Mouse (Mus musculus) CH12.LX (cell line): ENCODE results near the gene Ccr4. TPM values are rescaled to one million over a fixed set of nuclear protein-coding genes. Genes with fewer than 3 reads are reported as not detected.

Experiments
- DNase-seq: peaks from one replicate; pipeline ENCODE4 v3.0.0-alpha.2; 2013; ENCODE audit errors: extremely low read depth
- H3K27ac ChIP-seq: 2 replicates; pipeline ENCODE4 v1.5.1; 2012; ENCODE audit warnings: low read depth, mild to moderate bottlenecking, control low read depth, moderate library complexity; ENCODE audit not compliant: insufficient read depth
- H3K27me3 ChIP-seq: replicated peaks from 2 replicates; pipeline ENCODE3; 2012; ENCODE audit warnings: inconsistent platforms
- H3K36me3 ChIP-seq, 2 experiments: replicated peaks in 1 of 2; 2 replicates each; pipeline versions ENCODE3 to v1.6.1; 2012; ENCODE audit warnings: inconsistent platforms in 1 of 2, low read length in 1 of 2, mild to moderate bottlenecking in 1 of 2, mixed read lengths in 1 of 2, moderate library complexity in 1 of 2; ENCODE audit not compliant: control insufficient read depth in 1 of 2, insufficient read depth in 1 of 2
- H3K4me1 ChIP-seq, 2 experiments: 2 replicates each; pipeline ENCODE4 v1.6.1; 2012; ENCODE audit warnings: inconsistent platforms in 1 of 2, moderate library complexity in 1 of 2; ENCODE audit not compliant: insufficient read depth in 2 of 2, control insufficient read depth in 1 of 2
- H3K4me2 ChIP-seq: 2 replicates; pipeline ENCODE4 v1.6.1; 2012; ENCODE audit warnings: low read depth, mild to moderate bottlenecking, control low read depth; ENCODE audit not compliant: poor library complexity, insufficient read depth, severe bottlenecking
- H3K4me3 ChIP-seq, 3 experiments: fragments of 150-350 bp in 1 of 3; sonication (generic) in 1 of 3; replicated peaks in 1 of 3; 2 replicates each; pipeline versions ENCODE3 to v1.5.1; 2011 to 2012; ENCODE audit warnings: low read depth in 2 of 3, low read length in 2 of 3, mild to moderate bottlenecking in 2 of 3, moderate library complexity in 2 of 3, control low read depth in 1 of 3, improper control_type of control experiment in 1 of 3, inconsistent platforms in 1 of 3, mixed read lengths in 1 of 3; ENCODE audit not compliant: poor library complexity in 1 of 3
- H3K79me2 ChIP-seq: replicated peaks from 2 replicates; pipeline ENCODE4 v1.6.1; 2012; ENCODE audit warnings: mild to moderate bottlenecking, moderate library complexity; ENCODE audit not compliant: control insufficient read depth, poor library complexity, insufficient read depth, severe bottlenecking; ENCODE audit errors: extremely low read depth
- H3K9ac ChIP-seq: 2 replicates; pipeline ENCODE4 v1.6.1; 2012; ENCODE audit warnings: low read depth, mild to moderate bottlenecking, control low read depth, moderate library complexity; ENCODE audit not compliant: insufficient read depth
- H3K9me3 ChIP-seq: replicated peaks from 2 replicates; pipeline ENCODE3; 2012; ENCODE audit warnings: low read length, inconsistent platforms, mixed read lengths
- CTCF ChIP-seq, 2 experiments: IDR thresholded peaks in 1 of 2; conservative IDR thresholded peaks in 1 of 2; 2 replicates each; pipeline ENCODE4 v1.5.1; 2011 to 2012; ENCODE audit warnings: low read depth in 2 of 2, low read length in 2 of 2, improper control_type of control experiment in 1 of 2, inconsistent platforms in 1 of 2, mild to moderate bottlenecking in 1 of 2, moderate library complexity in 1 of 2
- ELF1 ChIP-seq: IDR thresholded peaks from 2 replicates; pipeline ENCODE4 v1.6.1; 2014; ENCODE audit warnings: low read depth, mild to moderate bottlenecking, inconsistent platforms, low read length, improper control_type of control experiment
- EP300 ChIP-seq: IDR thresholded peaks from 2 replicates; pipeline ENCODE4 v1.6.1; 2011; ENCODE audit warnings: low read length, improper control_type of control experiment
- ETS1 ChIP-seq: conservative IDR thresholded peaks from 2 replicates; pipeline ENCODE4 v1.6.1; 2012; ENCODE audit warnings: low read depth, mild to moderate bottlenecking, inconsistent platforms, low read length, improper control_type of control experiment, moderate library complexity
- HCFC1 ChIP-seq: IDR thresholded peaks from 2 replicates; pipeline ENCODE4 v1.6.1; 2012; ENCODE audit warnings: low read depth, mild to moderate bottlenecking, inconsistent platforms, low read length, improper control_type of control experiment
- IRF4 ChIP-seq: IDR thresholded peaks from 2 replicates; pipeline ENCODE4 v1.6.1; 2014; ENCODE audit warnings: low read depth, mild to moderate bottlenecking, inconsistent platforms, low read length, improper control_type of control experiment
- JUN ChIP-seq: IDR thresholded peaks from 2 replicates; pipeline ENCODE4 v1.6.1; 2011; ENCODE audit warnings: low read depth, mild to moderate bottlenecking, low read length, improper control_type of control experiment, moderate library complexity; ENCODE audit not compliant: insufficient read depth
- KAT2A ChIP-seq: IDR thresholded peaks from 2 replicates; pipeline ENCODE4 v1.6.1; 2012; ENCODE audit warnings: low read length, improper control_type of control experiment, inconsistent platforms; ENCODE audit not compliant: insufficient replicate concordance
- MAFK ChIP-seq: IDR thresholded peaks from 2 replicates; pipeline ENCODE4 v1.6.1; 2011; ENCODE audit warnings: low read length, improper control_type of control experiment; ENCODE audit not compliant: insufficient replicate concordance
- MAX ChIP-seq: IDR thresholded peaks from 2 replicates; pipeline ENCODE4 v1.6.1; 2011; ENCODE audit warnings: low read length, improper control_type of control experiment
- MEF2A ChIP-seq: IDR thresholded peaks from 2 replicates; pipeline ENCODE4 v1.6.1; 2014; ENCODE audit warnings: low read depth, mild to moderate bottlenecking, inconsistent platforms, low read length, improper control_type of control experiment, borderline replicate concordance
- NELFE ChIP-seq: IDR thresholded peaks from 2 replicates; pipeline ENCODE4 v1.6.1; 2011; ENCODE audit warnings: low read depth, low read length, improper control_type of control experiment
- NRF1 ChIP-seq: IDR thresholded peaks from 2 replicates; pipeline ENCODE4 v1.6.1; 2014; ENCODE audit warnings: low read depth, mild to moderate bottlenecking, inconsistent platforms, low read length, improper control_type of control experiment, moderate library complexity
- POLR2A ChIP-seq: IDR thresholded peaks from 2 replicates; pipeline ENCODE4 v1.6.1; 2011; ENCODE audit warnings: low read depth, mild to moderate bottlenecking, improper control_type of control experiment, low read length
- SMC3 ChIP-seq: IDR thresholded peaks from 2 replicates; pipeline ENCODE4 v1.6.1; 2011; ENCODE audit warnings: low read depth, low read length, improper control_type of control experiment
- TBP ChIP-seq: conservative IDR thresholded peaks from 2 replicates; pipeline ENCODE4 v1.6.1; 2011; ENCODE audit warnings: low read depth, low read length, improper control_type of control experiment
- UBTF ChIP-seq: IDR thresholded peaks from 2 replicates; pipeline ENCODE4 v1.6.1; 2012; ENCODE audit warnings: low read depth, mild to moderate bottlenecking, inconsistent platforms, low read length, improper control_type of control experiment, moderate library complexity
- ZC3H11A ChIP-seq: IDR thresholded peaks from 2 replicates; pipeline ENCODE4 v1.6.1; 2012; ENCODE audit warnings: low read depth, mild to moderate bottlenecking, inconsistent platforms, low read length, improper control_type of control experiment
- ZNF384 ChIP-seq: IDR thresholded peaks from 2 replicates; pipeline ENCODE4 v1.6.1; 2012; ENCODE audit warnings: low read depth, low read length, improper control_type of control experiment, inconsistent platforms
- dilution Hi-C: fragments of 300-500 bp; cut with MboI; formaldehyde crosslinking; loops from 2 replicates; pipeline ENCODE4 v1.14.3; 2020; ENCODE audit warnings: low sequenced_read_pairs; ENCODE audit not compliant: extremely low pct_unique_long_range_greater_than_20kb, extremely low pct_ligation_motif_present
- in situ Hi-C: fragments of 300-500 bp; cut with MboI; formaldehyde crosslinking; loops from 3 replicates; pipeline ENCODE4 v1.14.3; 2019; ENCODE audit warnings: low sequenced_read_pairs, low pct_ligation_motif_present, low pct_unique_long_range_greater_than_20kb, mixed read lengths
- polyA plus RNA-seq: library from polyadenylated mRNA; unstranded; fragments of >175 nt; gene quantifications from 2 replicates; pipeline ENCODE4 v1.2.1, GENCODE M21; 2012; ENCODE audit warnings: low read depth; ENCODE audit not compliant: insufficient read length
- total RNA-seq, 2 experiments: library from RNA; depleted of rRNA; stranded (reverse); fragments of 300-350 nt in 1 of 2; fragments of >200 nt in 1 of 2; gene quantifications; 2 replicates each; pipeline ENCODE4 v1.2.3; 2012 to 2014

The Ccr4 gene
- total and polyA plus RNA-seq, 3 experiments: 0.08 to 0.74 (median 0.36) TPM

- TF ChIP-seq ETS1 (no peak), HCFC1 (no peak), UBTF (no peak), POLR2A (no peak), CTCF (conservative IDR thresholded peaks at IDR 0.05 in 1 of 2, IDR thresholded peaks at IDR 0.05 in 1 of 2; ENCODE audit: low read depth in 2 of 2, low read length in 2 of 2) (no peak), NELFE (no peak), ZC3H11A (no peak), EP300 (no peak), IRF4 (no peak), KAT2A (no peak), NRF1 (no peak), TBP (no peak), MAX (no peak)
- in situ Hi-C loops: no loop called here
- Histone ChIP-seq H3K79me2 (no peaks in the 10 kb centered on the region), H3K4me2 (no peak overlapping the region), H3K4me3 (no peak overlapping the region), H3K27ac (no peak overlapping the region), H3K9me3 (no peaks in the 10 kb centered on the region), H3K9ac (no peak overlapping the region), H3K36me3 (peaks cover 0 to 9% of the 10 kb centered on the region in 2 experiments), H3K27me3 (no peaks in the 10 kb centered on the region), H3K4me1 (peaks cover 15 to 67% of the 10 kb centered on the region in 2 experiments)
- dilution Hi-C loops: no loop called here
- no peak for DNase-seq
Observed at GRCm38 (mm10) chr9:114449120-114449754, 55.5 kb downstream of the Ccr4 start.

- H3K36me3 ChIP-seq: peaks cover 0 to 9% of the 10 kb centered on the region in 2 experiments
- no peak overlapping the region for H3K9ac ChIP-seq
- DNase-seq: no peak
- dilution Hi-C loops: no loop called here
- H3K4me3 ChIP-seq: no peak overlapping the region
- no peaks in the 10 kb centered on the region for H3K79me2 ChIP-seq
- TF ChIP-seq MAFK (no peak), MAX (no peak), SMC3 (no peak), MEF2A (no peak), ZNF384 (no peak), ELF1 (no peak), JUN (no peak)
- no peak overlapping the region for H3K27ac ChIP-seq
- peaks cover 15 to 62% of the 10 kb centered on the region in 2 experiments for H3K4me1 ChIP-seq
- H3K27me3 ChIP-seq: no peaks in the 10 kb centered on the region
- no peaks in the 10 kb centered on the region for H3K9me3 ChIP-seq
- H3K4me2 ChIP-seq: no peak overlapping the region
- in situ Hi-C loops: no loop called here
Observed at GRCm38 (mm10) chr9:114448700-114449099, 56.0 kb downstream of the Ccr4 start.
